Mouse (Mus musculus) CH12.LX (cell line): Measurements from ENCODE around the gene Htra3. TPM values are rescaled to one million over a fixed set of nuclear protein-coding genes. Genes with fewer than 3 reads are reported as not detected.

Experiments
- DNase-seq: peaks from one replicate; pipeline ENCODE4 v3.0.0-alpha.2; 2013; ENCODE audit errors: extremely low read depth
- H3K27ac ChIP-seq: 2 replicates; pipeline ENCODE4 v1.5.1; 2012; ENCODE audit warnings: low read depth, mild to moderate bottlenecking, control low read depth, moderate library complexity; ENCODE audit not compliant: insufficient read depth
- H3K27me3 ChIP-seq: replicated peaks from 2 replicates; pipeline ENCODE3; 2012; ENCODE audit warnings: inconsistent platforms
- H3K36me3 ChIP-seq, 2 experiments: replicated peaks in 1 of 2; 2 replicates each; pipeline versions ENCODE3 to v1.6.1; 2012; ENCODE audit warnings: inconsistent platforms in 1 of 2, low read length in 1 of 2, mild to moderate bottlenecking in 1 of 2, mixed read lengths in 1 of 2, moderate library complexity in 1 of 2; ENCODE audit not compliant: control insufficient read depth in 1 of 2, insufficient read depth in 1 of 2
- H3K4me1 ChIP-seq, 2 experiments: 2 replicates each; pipeline ENCODE4 v1.6.1; 2012; ENCODE audit warnings: inconsistent platforms in 1 of 2, moderate library complexity in 1 of 2; ENCODE audit not compliant: insufficient read depth in 2 of 2, control insufficient read depth in 1 of 2
- H3K4me2 ChIP-seq: 2 replicates; pipeline ENCODE4 v1.6.1; 2012; ENCODE audit warnings: low read depth, mild to moderate bottlenecking, control low read depth; ENCODE audit not compliant: poor library complexity, insufficient read depth, severe bottlenecking
- H3K4me3 ChIP-seq, 3 experiments: fragments of 150-350 bp in 1 of 3; sonication (generic) in 1 of 3; replicated peaks in 1 of 3; 2 replicates each; pipeline versions ENCODE3 to v1.5.1; 2011 to 2012; ENCODE audit warnings: low read depth in 2 of 3, low read length in 2 of 3, mild to moderate bottlenecking in 2 of 3, moderate library complexity in 2 of 3, control low read depth in 1 of 3, improper control_type of control experiment in 1 of 3, inconsistent platforms in 1 of 3, mixed read lengths in 1 of 3; ENCODE audit not compliant: poor library complexity in 1 of 3
- H3K79me2 ChIP-seq: replicated peaks from 2 replicates; pipeline ENCODE4 v1.6.1; 2012; ENCODE audit warnings: mild to moderate bottlenecking, moderate library complexity; ENCODE audit not compliant: control insufficient read depth, poor library complexity, insufficient read depth, severe bottlenecking; ENCODE audit errors: extremely low read depth
- H3K9ac ChIP-seq: 2 replicates; pipeline ENCODE4 v1.6.1; 2012; ENCODE audit warnings: low read depth, mild to moderate bottlenecking, control low read depth, moderate library complexity; ENCODE audit not compliant: insufficient read depth
- H3K9me3 ChIP-seq: replicated peaks from 2 replicates; pipeline ENCODE3; 2012; ENCODE audit warnings: low read length, inconsistent platforms, mixed read lengths
- CTCF ChIP-seq, 2 experiments: IDR thresholded peaks in 1 of 2; conservative IDR thresholded peaks in 1 of 2; 2 replicates each; pipeline ENCODE4 v1.5.1; 2011 to 2012; ENCODE audit warnings: low read depth in 2 of 2, low read length in 2 of 2, improper control_type of control experiment in 1 of 2, inconsistent platforms in 1 of 2, mild to moderate bottlenecking in 1 of 2, moderate library complexity in 1 of 2
- EP300 ChIP-seq: IDR thresholded peaks from 2 replicates; pipeline ENCODE4 v1.6.1; 2011; ENCODE audit warnings: low read length, improper control_type of control experiment
- GABPA ChIP-seq: IDR thresholded peaks from 2 replicates; pipeline ENCODE4 v1.6.1; 2012; ENCODE audit warnings: low read depth, low read length, improper control_type of control experiment, inconsistent platforms; ENCODE audit not compliant: insufficient replicate concordance
- HCFC1 ChIP-seq: IDR thresholded peaks from 2 replicates; pipeline ENCODE4 v1.6.1; 2012; ENCODE audit warnings: low read depth, mild to moderate bottlenecking, inconsistent platforms, low read length, improper control_type of control experiment
- JUND ChIP-seq: conservative IDR thresholded peaks from 2 replicates; pipeline ENCODE4 v1.6.1; 2011; ENCODE audit warnings: low read depth, low read length, improper control_type of control experiment
- KAT2A ChIP-seq: IDR thresholded peaks from 2 replicates; pipeline ENCODE4 v1.6.1; 2012; ENCODE audit warnings: low read length, improper control_type of control experiment, inconsistent platforms; ENCODE audit not compliant: insufficient replicate concordance
- MAFK ChIP-seq: IDR thresholded peaks from 2 replicates; pipeline ENCODE4 v1.6.1; 2011; ENCODE audit warnings: low read length, improper control_type of control experiment; ENCODE audit not compliant: insufficient replicate concordance
- MAZ ChIP-seq: IDR thresholded peaks from 2 replicates; pipeline ENCODE4 v1.6.1; 2012; ENCODE audit warnings: low read depth, mild to moderate bottlenecking, inconsistent platforms, low read length, improper control_type of control experiment, moderate library complexity
- MEF2A ChIP-seq: IDR thresholded peaks from 2 replicates; pipeline ENCODE4 v1.6.1; 2014; ENCODE audit warnings: low read depth, mild to moderate bottlenecking, inconsistent platforms, low read length, improper control_type of control experiment, borderline replicate concordance
- NELFE ChIP-seq: IDR thresholded peaks from 2 replicates; pipeline ENCODE4 v1.6.1; 2011; ENCODE audit warnings: low read depth, low read length, improper control_type of control experiment
- NRF1 ChIP-seq: IDR thresholded peaks from 2 replicates; pipeline ENCODE4 v1.6.1; 2014; ENCODE audit warnings: low read depth, mild to moderate bottlenecking, inconsistent platforms, low read length, improper control_type of control experiment, moderate library complexity
- POLR2A ChIP-seq: IDR thresholded peaks from 2 replicates; pipeline ENCODE4 v1.6.1; 2011; ENCODE audit warnings: low read depth, mild to moderate bottlenecking, improper control_type of control experiment, low read length
- RAD21 ChIP-seq: IDR thresholded peaks from 2 replicates; pipeline ENCODE4 v1.6.1; 2011; ENCODE audit warnings: low read depth, mild to moderate bottlenecking, low read length, improper control_type of control experiment, moderate library complexity
- RCOR1 ChIP-seq: conservative IDR thresholded peaks from 2 replicates; pipeline ENCODE4 v1.6.1; 2012; ENCODE audit warnings: low read depth, mild to moderate bottlenecking, inconsistent platforms, low read length, improper control_type of control experiment
- USF1 ChIP-seq: IDR thresholded peaks from 2 replicates; pipeline ENCODE4 v1.6.1; 2014; ENCODE audit warnings: low read depth, mild to moderate bottlenecking, inconsistent platforms, low read length, improper control_type of control experiment
- USF2 ChIP-seq: conservative IDR thresholded peaks from 2 replicates; pipeline ENCODE4 v1.6.1; 2011; ENCODE audit warnings: low read depth, low read length, improper control_type of control experiment
- ZKSCAN1 ChIP-seq: IDR thresholded peaks from 2 replicates; pipeline ENCODE4 v1.6.1; 2012; ENCODE audit warnings: low read depth, inconsistent platforms, low read length, improper control_type of control experiment, borderline replicate concordance
- ZNF384 ChIP-seq: IDR thresholded peaks from 2 replicates; pipeline ENCODE4 v1.6.1; 2012; ENCODE audit warnings: low read depth, low read length, improper control_type of control experiment, inconsistent platforms
- dilution Hi-C: fragments of 300-500 bp; cut with MboI; formaldehyde crosslinking; loops from 2 replicates; pipeline ENCODE4 v1.14.3; 2020; ENCODE audit warnings: low sequenced_read_pairs; ENCODE audit not compliant: extremely low pct_unique_long_range_greater_than_20kb, extremely low pct_ligation_motif_present
- in situ Hi-C: fragments of 300-500 bp; cut with MboI; formaldehyde crosslinking; loops from 3 replicates; pipeline ENCODE4 v1.14.3; 2019; ENCODE audit warnings: low sequenced_read_pairs, low pct_ligation_motif_present, low pct_unique_long_range_greater_than_20kb, mixed read lengths
- polyA plus RNA-seq: library from polyadenylated mRNA; unstranded; fragments of >175 nt; gene quantifications from 2 replicates; pipeline ENCODE4 v1.2.1, GENCODE M21; 2012; ENCODE audit warnings: low read depth; ENCODE audit not compliant: insufficient read length
- total RNA-seq, 2 experiments: library from RNA; depleted of rRNA; stranded (reverse); fragments of 300-350 nt in 1 of 2; fragments of >200 nt in 1 of 2; gene quantifications; 2 replicates each; pipeline ENCODE4 v1.2.3; 2012 to 2014

The Htra3 gene
- total and polyA plus RNA-seq, 3 experiments, result not detected

DNA sequence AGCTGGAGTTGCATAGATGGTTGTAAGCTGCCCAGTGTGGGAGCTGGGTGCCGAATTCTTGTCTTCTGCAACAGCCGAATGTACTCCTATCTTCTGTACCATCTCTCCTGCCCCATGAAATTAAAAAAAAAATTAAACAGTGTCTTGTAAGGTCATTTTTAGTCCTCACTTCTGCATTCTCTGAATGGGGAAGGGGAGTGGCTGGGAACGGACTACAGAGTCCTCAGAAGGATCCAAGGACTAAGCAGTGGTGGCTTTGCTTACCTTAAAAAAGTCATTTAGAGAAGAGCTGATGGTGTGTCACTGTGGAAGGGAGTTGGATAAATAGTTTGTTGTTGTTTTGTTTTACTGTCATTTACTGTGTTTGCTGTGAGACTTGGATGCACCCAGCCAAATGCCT, 48.4 kb downstream of the Htra3 start:
- in situ Hi-C loops, result no loop called here
- Histone ChIP-seq H3K9ac (no peak overlapping the region), H3K79me2 (no peaks in the 10 kb centered on the region), H3K4me3 (no peak overlapping the region), H3K36me3 (no peaks in the 10 kb centered on the region), H3K4me1 (no peaks in the 10 kb centered on the region), H3K27ac (no peak overlapping the region), H3K9me3 (no peaks in the 10 kb centered on the region), H3K27me3 (peaks cover 28% of the 10 kb centered on the region), H3K4me2 (no peak overlapping the region)
- TF ChIP-seq JUND, result no peak
- TF ChIP-seq NRF1, result no peak
- TF ChIP-seq CTCF (conservative IDR thresholded peaks at IDR 0.05 in 1 of 2, IDR thresholded peaks at IDR 0.05 in 1 of 2; ENCODE audit: low read depth in 2 of 2, low read length in 2 of 2), result no peak
- TF ChIP-seq MEF2A, result no peak
- no peak for TF ChIP-seq USF2
- TF ChIP-seq GABPA, result no peak
- TF ChIP-seq POLR2A, result no peak
- no peak for TF ChIP-seq USF1
- TF ChIP-seq RAD21, result no peak
- TF ChIP-seq MAZ, result no peak
- DNase-seq, result no peak
- dilution Hi-C loops, result no loop called here

GRCm38 (mm10) chr5:35630706-35631105, 48.9 kb downstream of the Htra3 start:
- TF ChIP-seq RCOR1 (no peak), EP300 (no peak), NRF1 (no peak), MAFK (no peak), KAT2A (no peak), NELFE (no peak), ZKSCAN1 (no peak), HCFC1 (no peak), ZNF384 (no peak)
- Histone ChIP-seq H3K4me2 (no peak overlapping the region), H3K4me1 (no peaks in the 10 kb centered on the region), H3K9ac (no peak overlapping the region), H3K79me2 (no peaks in the 10 kb centered on the region), H3K27ac (no peak overlapping the region), H3K4me3 (no peak overlapping the region), H3K27me3 (peaks cover 24% of the 10 kb centered on the region), H3K36me3 (no peaks in the 10 kb centered on the region), H3K9me3 (no peaks in the 10 kb centered on the region)
- dilution Hi-C loops (no loop called here), in situ Hi-C loops (no loop called here)
- DNase-seq, result no peak
